Mouse (Mus musculus) mature B cell (primary cell): ENCODE results near the gene Pkn3.

Source experiments
- in situ Hi-C: fragments of 300-500 bp; cut with MboI; formaldehyde crosslinking; loops from 2 replicates; pipeline ENCODE4 v1.14.3; 2019

The Pkn3 gene

GRCm38 (mm10) chr2:30063235-30063634 is 14.2 kb upstream of the Pkn3 start:
- in situ Hi-C loops: no loop called here

GRCm38 (mm10) chr2:30063791-30064190 is 13.7 kb upstream of the Pkn3 start:
- in situ Hi-C loops: no loop called here

GRCm38 (mm10) chr2:30064298-30064697 is 13.2 kb upstream of the Pkn3 start:
- in situ Hi-C loops: no loop called here

GRCm38 (mm10) chr2:30066046-30066901 is 11.2 kb upstream of the Pkn3 start:
- in situ Hi-C loops: no loop called here

GRCm38 (mm10) chr2:30067031-30067888 is 10.2 kb upstream of the Pkn3 start:
- in situ Hi-C loops: no loop called here

GRCm38 (mm10) chr2:30067962-30068361 is 9.5 kb upstream of the Pkn3 start:
- in situ Hi-C loops: no loop called here

GRCm38 (mm10) chr2:30072875-30073274 is 4.6 kb upstream of the Pkn3 start:
- in situ Hi-C loops: no loop called here

- in situ Hi-C loops: no loop called here
These were observed 4.2 kb upstream of the Pkn3 start for GRCm38 (mm10) chr2:30073285-30073684.

GRCm38 (mm10) chr2:30075625-30076024 is 1.9 kb upstream of the Pkn3 start:
- in situ Hi-C loops: no loop called here

- in situ Hi-C loops: no loop called here
These were observed 1.0 kb upstream of the Pkn3 start for GRCm38 (mm10) chr2:30076439-30076838.

- in situ Hi-C loops: no loop called here
These were observed 525 bp upstream of the Pkn3 start for GRCm38 (mm10) chr2:30076959-30077358.

- in situ Hi-C loops: no loop called here
These were observed 847 bp downstream of the Pkn3 start for GRCm38 (mm10) chr2:30078349-30078712.

- in situ Hi-C loops: no loop called here
These were observed 1.3 kb downstream of the Pkn3 start for GRCm38 (mm10) chr2:30078760-30079159.

- in situ Hi-C loops: no loop called here
These were observed 2.8 kb downstream of the Pkn3 start for GRCm38 (mm10) chr2:30080181-30080800.

- in situ Hi-C loops: no loop called here
These were observed 6.6 kb downstream of the Pkn3 start for GRCm38 (mm10) chr2:30084113-30084512.

- in situ Hi-C loops: no loop called here
These were observed 7.1 kb downstream of the Pkn3 start for GRCm38 (mm10) chr2:30084632-30085031.

GRCm38 (mm10) chr2:30087310-30087709 is 9.8 kb downstream of the Pkn3 start:
- in situ Hi-C loops: no loop called here

GRCm38 (mm10) chr2:30091521-30091920 is 14.0 kb downstream of the Pkn3 start:
- in situ Hi-C loops: no loop called here

- in situ Hi-C loops: no loop called here
These were observed 14.9 kb downstream of the Pkn3 start for GRCm38 (mm10) chr2:30092280-30092918.

GRCm38 (mm10) chr2:30093471-30094207 is 16.2 kb downstream of the Pkn3 start, which contains the start of gene Zdhhc12:
TSS of gene Zdhhc12 (minus strand) at chr2:30093648.
- in situ Hi-C loops: no loop called here

- in situ Hi-C loops: no loop called here
These were observed 16.7 kb downstream of the Pkn3 start for GRCm38 (mm10) chr2:30094208-30094588.
